Mouse (Mus musculus): ENCODE measurements at regions not wholly inside any gene's neighbourhood (a gene's known extent, or its start where the extent isn't known, plus 50 kb on each side); places are given as distances from the start of the nearest gene placed in this dataset.

GRCm38 (mm10) chr6:52429204-52429552 is 115.9 kb downstream of the Evx1 start:
- DNase-seq (ENCODE audit: inconsistent ontology term) = no peak

- DNase-seq (ENCODE audit: inconsistent ontology term) = no peak
These were observed 119.9 kb downstream of the Evx1 start for GRCm38 (mm10) chr6:52433234-52433633.

- DNase-seq (ENCODE audit: inconsistent ontology term) = no peak
These were observed 121.5 kb downstream of the Evx1 start for GRCm38 (mm10) chr6:52434771-52435170.

GRCm38 (mm10) chr6:52435358-52435757 is 122.1 kb downstream of the Evx1 start:
- no peak for DNase-seq (ENCODE audit: inconsistent ontology term)

- DNase-seq (ENCODE audit: inconsistent ontology term) = peak; percentile 45
These were observed 125.1 kb downstream of the Evx1 start for GRCm38 (mm10) chr6:52438366-52438765.

- no peak for DNase-seq (ENCODE audit: inconsistent ontology term)
These were observed 125.9 kb downstream of the Evx1 start for GRCm38 (mm10) chr6:52439204-52439603.

- DNase-seq (ENCODE audit: inconsistent ontology term) = no peak
These were observed 126.9 kb downstream of the Evx1 start for GRCm38 (mm10) chr6:52440160-52440559.

GRCm38 (mm10) chr6:52443112-52443984 is 130.1 kb downstream of the Evx1 start:
- peak; percentile 35 for DNase-seq (ENCODE audit: inconsistent ontology term)

- DNase-seq (ENCODE audit: inconsistent ontology term) = no peak
These were observed 145.5 kb downstream of the Evx1 start for GRCm38 (mm10) chr6:52458828-52459227.

GRCm38 (mm10) chr6:52461186-52461585 is 147.9 kb downstream of the Evx1 start:
- no peak for DNase-seq (ENCODE audit: inconsistent ontology term)

GRCm38 (mm10) chr6:52463369-52463768 is 150.1 kb downstream of the Evx1 start:
- DNase-seq (ENCODE audit: inconsistent ontology term) = no peak

GRCm38 (mm10) chr6:52464571-52464970 is 151.3 kb downstream of the Evx1 start:
- DNase-seq (ENCODE audit: inconsistent ontology term) = no peak

GRCm38 (mm10) chr6:52465834-52466525 is 152.7 kb downstream of the Evx1 start:
- no peak for DNase-seq (ENCODE audit: inconsistent ontology term)

- no peak for DNase-seq (ENCODE audit: inconsistent ontology term)
These were observed 157.5 kb downstream of the Evx1 start for GRCm38 (mm10) chr6:52470831-52471230.

- no peak for DNase-seq (ENCODE audit: inconsistent ontology term)
These were observed 158.2 kb downstream of the Evx1 start for GRCm38 (mm10) chr6:52471384-52471957.

- DNase-seq (ENCODE audit: inconsistent ontology term) = no peak
These were observed 158.7 kb downstream of the Evx1 start for GRCm38 (mm10) chr6:52472008-52472407.

- DNase-seq (ENCODE audit: inconsistent ontology term) = no peak
These were observed 159.8 kb downstream of the Evx1 start for GRCm38 (mm10) chr6:52473042-52473589.

- DNase-seq (ENCODE audit: inconsistent ontology term) = peak; percentile 49
These were observed 160.6 kb downstream of the Evx1 start for GRCm38 (mm10) chr6:52473924-52474323.

GRCm38 (mm10) chr6:52475676-52476075 is 162.4 kb downstream of the Evx1 start:
- no peak for DNase-seq (ENCODE audit: inconsistent ontology term)

- DNase-seq (ENCODE audit: inconsistent ontology term) = no peak
These were observed 163.3 kb downstream of the Hibadh start for GRCm38 (mm10) chr6:52476907-52477306.

GRCm38 (mm10) chr6:52477380-52477779 is 162.8 kb downstream of the Hibadh start:
- no peak for DNase-seq (ENCODE audit: inconsistent ontology term)

GRCm38 (mm10) chr6:52478624-52479023 is 161.6 kb downstream of the Hibadh start:
- no peak for DNase-seq (ENCODE audit: inconsistent ontology term)

All from Muller cell, postnatal 12 days (primary cell).